Mouse (Mus musculus): Measurements from ENCODE around the gene Runx1. TPM values are rescaled to one million over a fixed set of nuclear protein-coding genes. Genes with fewer than 3 reads are reported as not detected.

Runx1 gene
- polyA plus RNA-seq, 1 experiment from 2014 or later = 0.94 TPM

DNA sequence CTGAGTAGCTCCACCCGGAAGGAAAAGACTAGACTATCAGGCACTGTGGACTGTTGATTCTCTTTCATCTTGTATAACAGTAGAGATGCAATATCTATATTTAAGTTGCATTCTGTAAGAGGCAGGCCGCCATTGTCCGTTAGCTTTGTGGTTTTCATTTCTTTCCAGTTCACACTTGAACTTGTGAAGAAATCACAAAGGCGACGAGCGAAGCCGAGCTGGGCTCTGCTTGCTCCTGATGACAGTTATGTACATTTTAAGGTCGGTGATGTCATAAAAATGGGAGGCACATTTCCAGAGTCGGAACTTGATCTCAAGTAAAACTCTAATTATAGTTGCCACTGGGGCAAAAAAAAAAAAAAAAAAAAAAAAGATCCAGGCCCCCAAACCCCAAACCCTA lies 99.1 kb downstream of the Runx1 start:
- Histone ChIP-seq H3K4me3 (ENCODE audit: low read length) (no peak overlapping the region), H3K27me3 (replicated peaks; ENCODE audit: control insufficient read depth, insufficient read depth, low read length) (no peaks in the 10 kb centered on the region), H3K9ac (ENCODE audit: low read depth, low read length) (no peak overlapping the region), H3K4me1 (ENCODE audit: control insufficient read depth, insufficient read depth, low read depth, low read length) (no peaks in the 10 kb centered on the region), H3K4me2 (ENCODE audit: low read length) (no peak overlapping the region), H3K9me3 (ENCODE audit: control insufficient read depth, low read length) (no peaks in the 10 kb centered on the region), H3K27ac (ENCODE audit: low read depth, low read length) (no peak overlapping the region), H3K36me3 (ENCODE audit: control insufficient read depth, insufficient read depth, low read length) (no peaks in the 10 kb centered on the region)
- WGBS = 92% methylated on average over 9 of the region's 9 CpGs
- ATAC-seq = no peak

DNA sequence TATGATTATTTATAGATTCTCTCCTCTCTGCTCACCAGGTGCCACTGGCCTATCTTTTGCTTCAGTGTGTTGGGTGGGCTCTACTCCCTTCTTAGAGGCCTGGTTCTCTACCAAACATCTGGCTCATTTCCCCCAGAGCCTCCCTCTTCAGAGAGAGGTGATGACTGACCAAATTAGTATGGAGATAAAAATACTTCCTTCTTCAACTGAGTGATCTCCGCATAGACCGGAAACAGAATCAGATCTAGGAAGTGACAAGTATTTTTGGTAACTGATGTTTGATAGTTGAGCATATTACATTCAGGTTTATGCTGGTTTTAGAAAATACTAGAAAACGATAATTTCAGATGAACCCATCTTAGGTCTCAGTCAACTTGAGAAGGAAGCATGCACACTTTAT lies 101.4 kb downstream of the Runx1 start:
- Histone ChIP-seq H3K4me3 (ENCODE audit: low read length) (no peak overlapping the region), H3K4me2 (ENCODE audit: low read length) (no peak overlapping the region), H3K9me3 (ENCODE audit: control insufficient read depth, low read length) (no peaks in the 10 kb centered on the region), H3K36me3 (ENCODE audit: control insufficient read depth, insufficient read depth, low read length) (no peaks in the 10 kb centered on the region), H3K9ac (ENCODE audit: low read depth, low read length) (no peak overlapping the region), H3K4me1 (ENCODE audit: control insufficient read depth, insufficient read depth, low read depth, low read length) (peaks cover 4% of the 10 kb centered on the region; the same call in 1 of the 2 replicates), H3K27ac (ENCODE audit: low read depth, low read length) (no peak overlapping the region), H3K27me3 (replicated peaks; ENCODE audit: control insufficient read depth, insufficient read depth, low read length) (no peaks in the 10 kb centered on the region)
- ATAC-seq = no peak
- 95% methylated on average over 3 of the region's 3 CpGs for WGBS

DNA sequence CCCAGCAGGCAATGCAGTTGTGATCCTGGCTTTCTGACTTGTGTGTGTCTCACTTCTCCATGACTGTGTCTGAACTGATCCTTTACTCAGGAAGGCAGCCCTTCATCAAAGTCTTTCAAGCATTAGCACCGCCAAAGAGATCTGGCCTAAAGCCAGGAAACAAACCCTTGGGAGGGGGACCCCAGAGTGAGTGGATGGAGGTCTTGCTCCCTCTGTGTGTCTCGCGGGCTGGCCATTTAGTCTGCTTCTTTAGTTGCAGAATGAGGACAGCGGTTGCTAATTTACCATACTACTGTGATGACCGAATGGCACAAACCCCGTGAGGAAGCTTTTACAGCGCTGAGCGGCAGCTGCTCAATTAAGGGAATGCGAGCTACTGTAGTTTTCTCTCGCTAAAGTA lies 105.3 kb downstream of the Runx1 start:
- H3K9me3 ChIP-seq (ENCODE audit: control insufficient read depth, low read length) = no peaks in the 10 kb centered on the region
- no peak overlapping the region for H3K9ac ChIP-seq (ENCODE audit: low read depth, low read length)
- no peak for ATAC-seq
- WGBS = 23% methylated on average over 10 of the region's 10 CpGs
- no peaks in the 10 kb centered on the region for H3K27me3 ChIP-seq (replicated peaks; ENCODE audit: control insufficient read depth, insufficient read depth, low read length)
- no peaks in the 10 kb centered on the region for H3K36me3 ChIP-seq (ENCODE audit: control insufficient read depth, insufficient read depth, low read length)
- H3K4me1 ChIP-seq (ENCODE audit: control insufficient read depth, insufficient read depth, low read depth, low read length) = peaks cover 4% of the 10 kb centered on the region; the same call in 1 of the 2 replicates
- no peak overlapping the region for H3K4me2 ChIP-seq (ENCODE audit: low read length)
- H3K4me3 ChIP-seq (ENCODE audit: low read length) = no peak overlapping the region
- H3K27ac ChIP-seq (ENCODE audit: low read depth, low read length) = no peak overlapping the region

DNA sequence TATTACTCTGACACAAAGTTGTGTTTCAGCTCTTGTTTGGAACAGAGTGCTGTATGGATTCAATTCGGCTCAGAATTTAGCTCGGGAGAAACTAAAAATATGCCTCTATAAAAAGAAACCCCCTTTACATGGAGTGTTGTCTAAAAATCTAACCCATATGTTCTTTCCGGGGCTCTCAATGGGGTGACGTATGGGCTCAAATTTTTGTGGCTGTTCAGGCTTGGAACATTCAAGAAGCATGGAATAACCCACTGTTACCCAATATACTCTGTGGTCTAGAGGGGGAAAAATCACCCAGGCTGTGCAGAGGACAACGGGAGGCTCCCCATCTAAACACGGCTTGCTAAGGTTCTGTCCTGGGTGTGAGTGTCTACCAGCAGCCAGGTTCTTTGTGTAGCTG lies 106.2 kb downstream of the Runx1 start:
- peaks cover 4% of the 10 kb centered on the region; the same call in 1 of the 2 replicates for H3K4me1 ChIP-seq (ENCODE audit: control insufficient read depth, insufficient read depth, low read depth, low read length)
- no peak overlapping the region for H3K9ac ChIP-seq (ENCODE audit: low read depth, low read length)
- no peaks in the 10 kb centered on the region for H3K36me3 ChIP-seq (ENCODE audit: control insufficient read depth, insufficient read depth, low read length)
- no peaks in the 10 kb centered on the region for H3K9me3 ChIP-seq (ENCODE audit: control insufficient read depth, low read length)
- WGBS = 84% methylated on average over 6 of the region's 6 CpGs
- H3K4me3 ChIP-seq (ENCODE audit: low read length) = no peak overlapping the region
- H3K4me2 ChIP-seq (ENCODE audit: low read length) = no peak overlapping the region
- no peak for ATAC-seq
- no peaks in the 10 kb centered on the region for H3K27me3 ChIP-seq (replicated peaks; ENCODE audit: control insufficient read depth, insufficient read depth, low read length)
- no peak overlapping the region for H3K27ac ChIP-seq (ENCODE audit: low read depth, low read length)

DNA sequence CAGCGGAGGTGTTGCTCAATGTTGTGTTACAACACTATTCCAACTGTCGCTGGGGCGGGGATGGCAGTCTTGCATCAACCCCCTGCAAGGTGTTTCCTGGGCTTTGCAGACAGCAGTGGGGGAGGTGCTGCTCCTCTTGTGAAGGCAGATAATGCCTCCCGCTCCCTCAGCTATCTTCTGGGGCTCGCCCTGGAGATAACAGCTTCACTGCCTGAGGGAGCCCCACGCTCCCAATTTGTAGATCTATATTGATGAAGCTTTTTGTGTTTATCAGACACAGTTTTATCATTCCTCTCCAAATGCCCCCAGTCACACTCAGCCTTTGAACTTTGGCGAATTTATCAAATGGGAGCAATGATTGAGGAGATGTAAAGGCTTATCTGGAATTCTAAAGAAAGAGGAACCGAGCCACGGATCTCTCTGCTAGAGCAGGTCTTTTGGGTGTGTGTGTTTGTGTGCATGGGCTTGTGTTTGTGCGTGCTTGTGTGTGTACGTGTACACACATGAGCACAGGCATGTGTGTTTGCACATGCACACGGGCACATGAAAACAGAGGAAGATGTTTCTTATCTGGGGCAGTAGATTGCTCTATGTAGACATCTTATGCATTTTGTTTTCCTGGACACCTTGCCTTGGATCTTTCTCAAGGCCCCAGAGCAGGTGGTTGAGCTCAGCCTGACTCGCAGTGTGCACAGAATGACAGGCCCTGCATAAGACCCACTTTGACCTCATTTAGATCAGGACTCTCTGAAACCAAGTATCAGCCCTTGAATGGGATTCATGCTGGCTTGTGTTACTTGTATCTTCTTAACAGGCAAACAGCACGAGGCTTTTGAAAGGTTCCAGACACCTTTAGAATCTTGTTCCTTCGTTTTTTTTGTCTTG lies 110.1 kb downstream of the Runx1 start:
- Histone ChIP-seq H3K4me3 (ENCODE audit: low read length) (no peak overlapping the region), H3K36me3 (ENCODE audit: control insufficient read depth, insufficient read depth, low read length) (no peaks in the 10 kb centered on the region), H3K4me1 (ENCODE audit: control insufficient read depth, insufficient read depth, low read depth, low read length) (peaks cover 4% of the 10 kb centered on the region; the same call in 1 of the 2 replicates), H3K9ac (ENCODE audit: low read depth, low read length) (no peak overlapping the region), H3K27ac (ENCODE audit: low read depth, low read length) (no peak overlapping the region), H3K4me2 (ENCODE audit: low read length) (no peak overlapping the region), H3K27me3 (replicated peaks; ENCODE audit: control insufficient read depth, insufficient read depth, low read length) (no peaks in the 10 kb centered on the region), H3K9me3 (ENCODE audit: control insufficient read depth, low read length) (no peaks in the 10 kb centered on the region)
- no peak for ATAC-seq
- 41% methylated on average over 15 of the region's 15 CpGs for WGBS

DNA sequence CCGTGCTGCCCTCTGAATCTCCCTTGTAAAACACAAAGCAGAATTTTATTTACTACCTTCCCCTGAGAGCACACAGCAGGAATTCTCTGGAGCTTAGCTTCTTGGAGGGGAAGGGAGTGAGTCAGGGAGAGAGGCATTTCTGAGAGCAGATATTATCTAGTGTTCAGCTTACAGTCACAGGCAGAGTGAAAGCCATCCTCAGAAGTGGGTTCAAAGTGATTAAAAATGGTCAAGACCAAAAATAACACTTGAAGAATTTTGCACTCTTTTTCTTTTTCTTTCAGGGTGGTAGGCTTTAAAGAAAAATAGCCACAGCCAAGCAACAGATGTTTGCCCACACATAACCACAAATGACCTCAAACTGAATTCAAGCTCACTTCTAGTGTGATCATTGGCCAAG lies 115.8 kb downstream of the Runx1 start:
- no peaks in the 10 kb centered on the region for H3K4me1 ChIP-seq (ENCODE audit: control insufficient read depth, insufficient read depth, low read depth, low read length)
- no peak overlapping the region for H3K27ac ChIP-seq (ENCODE audit: low read depth, low read length)
- H3K4me2 ChIP-seq (ENCODE audit: low read length) = no peak overlapping the region
- no peaks in the 10 kb centered on the region for H3K27me3 ChIP-seq (replicated peaks; ENCODE audit: control insufficient read depth, insufficient read depth, low read length)
- H3K9ac ChIP-seq (ENCODE audit: low read depth, low read length) = no peak overlapping the region
- H3K9me3 ChIP-seq (ENCODE audit: control insufficient read depth, low read length) = no peaks in the 10 kb centered on the region
- no peak for ATAC-seq
- H3K4me3 ChIP-seq (ENCODE audit: low read length) = no peak overlapping the region
- 29% methylated on average over 1 of the region's 1 CpGs for WGBS
- no peaks in the 10 kb centered on the region for H3K36me3 ChIP-seq (ENCODE audit: control insufficient read depth, insufficient read depth, low read length)

DNA sequence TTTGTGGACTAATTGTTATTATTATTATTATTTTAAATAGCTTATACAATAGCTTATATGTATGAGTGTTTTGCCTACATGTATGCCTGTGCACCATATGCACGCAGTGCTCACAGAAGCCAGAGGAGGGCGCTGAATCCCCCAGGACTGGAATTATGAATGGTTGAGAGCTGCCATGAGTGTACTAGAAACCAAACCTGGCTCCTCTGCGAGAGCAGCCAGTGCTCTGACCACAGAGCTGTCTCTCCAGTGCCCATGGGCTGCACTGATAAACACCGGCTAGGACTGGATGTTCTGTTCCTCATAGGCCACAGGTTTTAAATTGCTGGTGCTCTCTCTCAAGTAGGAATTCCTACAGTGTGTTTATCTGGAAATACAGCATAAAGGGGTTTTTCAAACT lies 117.2 kb downstream of the Runx1 start:
- no peaks in the 10 kb centered on the region for H3K4me1 ChIP-seq (ENCODE audit: control insufficient read depth, insufficient read depth, low read depth, low read length)
- H3K9ac ChIP-seq (ENCODE audit: low read depth, low read length) = no peak overlapping the region
- H3K9me3 ChIP-seq (ENCODE audit: control insufficient read depth, low read length) = no peaks in the 10 kb centered on the region
- no peak for ATAC-seq
- no peak overlapping the region for H3K27ac ChIP-seq (ENCODE audit: low read depth, low read length)
- no peak overlapping the region for H3K4me3 ChIP-seq (ENCODE audit: low read length)
- H3K4me2 ChIP-seq (ENCODE audit: low read length) = no peak overlapping the region
- WGBS = 61% methylated on average over 4 of the region's 4 CpGs
- H3K36me3 ChIP-seq (ENCODE audit: control insufficient read depth, insufficient read depth, low read length) = no peaks in the 10 kb centered on the region
- H3K27me3 ChIP-seq (replicated peaks; ENCODE audit: control insufficient read depth, insufficient read depth, low read length) = peaks cover 3% of the 10 kb centered on the region; the same call in 1 of the 2 replicates

DNA sequence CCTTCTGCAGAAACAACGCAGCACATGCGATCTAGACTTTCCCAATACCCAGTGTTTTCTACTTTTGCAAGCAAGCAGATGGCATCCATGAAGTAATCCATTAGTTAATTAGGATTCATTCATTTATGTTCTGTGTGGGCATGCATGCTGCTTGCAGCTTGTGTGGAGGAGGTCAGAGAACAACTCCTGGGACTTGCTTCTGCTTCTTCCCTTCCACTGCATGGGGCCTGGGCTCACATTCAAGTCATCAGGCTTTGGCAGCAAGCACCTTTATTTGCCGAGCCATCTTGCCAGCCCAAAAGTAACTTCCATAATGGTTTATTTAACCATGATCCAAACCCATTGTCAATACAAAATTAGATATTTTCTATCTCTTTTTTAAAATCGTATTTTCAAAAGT lies 118.2 kb downstream of the Runx1 start:
- Histone ChIP-seq H3K9ac (ENCODE audit: low read depth, low read length) (no peak overlapping the region), H3K27ac (ENCODE audit: low read depth, low read length) (no peak overlapping the region), H3K9me3 (ENCODE audit: control insufficient read depth, low read length) (no peaks in the 10 kb centered on the region), H3K36me3 (ENCODE audit: control insufficient read depth, insufficient read depth, low read length) (no peaks in the 10 kb centered on the region), H3K4me2 (ENCODE audit: low read length) (no peak overlapping the region), H3K4me3 (ENCODE audit: low read length) (no peak overlapping the region), H3K27me3 (replicated peaks; ENCODE audit: control insufficient read depth, insufficient read depth, low read length) (peaks cover 8% of the 10 kb centered on the region), H3K4me1 (ENCODE audit: control insufficient read depth, insufficient read depth, low read depth, low read length) (no peaks in the 10 kb centered on the region)
- 71% methylated on average over 4 of the region's 4 CpGs for WGBS
- no peak for ATAC-seq

DNA sequence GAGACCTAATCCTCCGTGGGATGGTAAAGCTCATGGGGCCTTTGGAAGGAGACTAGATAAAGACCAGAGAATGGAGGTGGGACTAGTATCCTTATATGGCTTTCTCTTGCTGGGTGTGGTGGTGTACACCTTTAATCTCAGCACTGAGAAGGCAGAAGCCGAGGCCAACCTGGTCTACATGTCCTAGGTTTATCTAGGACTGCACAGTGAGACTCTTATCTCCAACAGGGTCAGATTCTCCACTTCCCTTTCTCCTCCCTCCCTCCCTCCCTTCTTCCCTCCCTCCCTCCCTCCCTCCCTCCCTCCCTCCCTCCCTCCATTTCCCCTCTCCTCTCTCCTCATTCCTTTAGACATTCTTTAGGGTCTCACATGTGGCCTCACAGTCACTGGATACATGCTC lies 118.8 kb downstream of the Runx1 start:
- H3K4me1 ChIP-seq (ENCODE audit: control insufficient read depth, insufficient read depth, low read depth, low read length) = no peaks in the 10 kb centered on the region
- H3K36me3 ChIP-seq (ENCODE audit: control insufficient read depth, insufficient read depth, low read length) = no peaks in the 10 kb centered on the region
- no peak overlapping the region for H3K9ac ChIP-seq (ENCODE audit: low read depth, low read length)
- H3K4me3 ChIP-seq (ENCODE audit: low read length) = no peak overlapping the region
- H3K27ac ChIP-seq (ENCODE audit: low read depth, low read length) = no peak overlapping the region
- ATAC-seq = no peak
- no peak overlapping the region for H3K4me2 ChIP-seq (ENCODE audit: low read length)
- WGBS = 79% methylated on average over 2 of the region's 2 CpGs
- peaks cover 9% of the 10 kb centered on the region for H3K27me3 ChIP-seq (replicated peaks; ENCODE audit: control insufficient read depth, insufficient read depth, low read length)
- no peaks in the 10 kb centered on the region for H3K9me3 ChIP-seq (ENCODE audit: control insufficient read depth, low read length)

All from hindbrain, embryonic 16.5 days (tissue).